Mouse (Mus musculus) limb, embryonic 10.5 days (tissue): Measurements from ENCODE around the gene Il20. TPM values are rescaled to one million over a fixed set of nuclear protein-coding genes. Genes with fewer than 3 reads are reported as not detected.
A peak's percentile ranks its signal among the peaks of the same experiment; 100 is the strongest.

Experiments
- DNase-seq: peaks from one replicate; pipeline ENCODE4 v3.0.0-alpha.2; 2017; ENCODE audit warnings: low spot score
- H3K27ac ChIP-seq: fragments of 300-500 bp; sonication (generic); 2 replicates; pipeline ENCODE4 v1.5.1; 2016; ENCODE audit warnings: mild to moderate bottlenecking
- H3K27me3 ChIP-seq: fragments of 300-500 bp; sonication (generic); 2 replicates; pipeline ENCODE4 v1.6.1; 2016; ENCODE audit warnings: low read depth, mild to moderate bottlenecking; ENCODE audit not compliant: poor library complexity, severe bottlenecking
- H3K36me3 ChIP-seq: fragments of 300-500 bp; sonication (generic); 2 replicates; pipeline ENCODE4 v1.6.1; 2016; ENCODE audit warnings: mild to moderate bottlenecking, moderate library complexity
- H3K4me1 ChIP-seq: fragments of 300-500 bp; sonication (generic); 2 replicates; pipeline ENCODE4 v1.6.1; 2016
- H3K4me3 ChIP-seq: fragments of 300-500 bp; sonication (generic); 2 replicates; pipeline ENCODE4 v1.5.1; 2016; ENCODE audit warnings: mild to moderate bottlenecking, moderate library complexity
- H3K9me3 ChIP-seq: fragments of 300-500 bp; sonication (generic); replicated peaks from 2 replicates; pipeline ENCODE4 v1.6.1; 2016; ENCODE audit warnings: mild to moderate bottlenecking
- WGBS: fragments of 180-500 bp; shearing (Covaris S2); methylation state at CpG from one replicate; pipeline ENCODE4 v1.1.7; 2016; 5-methylcytosine and 5-hydroxymethylcytosine counted together
- polyA plus RNA-seq: library from polyadenylated mRNA; unstranded; fragments of >200 nt; fragmentation: Nextera tagmentation; extraction: Ambion mirVana; gene quantifications from 2 replicates; pipeline ENCODE4 v1.2.1, GENCODE M21; 2016

Gene Il20
- polyA plus RNA-seq = not detected in 2 replicates

DNA sequence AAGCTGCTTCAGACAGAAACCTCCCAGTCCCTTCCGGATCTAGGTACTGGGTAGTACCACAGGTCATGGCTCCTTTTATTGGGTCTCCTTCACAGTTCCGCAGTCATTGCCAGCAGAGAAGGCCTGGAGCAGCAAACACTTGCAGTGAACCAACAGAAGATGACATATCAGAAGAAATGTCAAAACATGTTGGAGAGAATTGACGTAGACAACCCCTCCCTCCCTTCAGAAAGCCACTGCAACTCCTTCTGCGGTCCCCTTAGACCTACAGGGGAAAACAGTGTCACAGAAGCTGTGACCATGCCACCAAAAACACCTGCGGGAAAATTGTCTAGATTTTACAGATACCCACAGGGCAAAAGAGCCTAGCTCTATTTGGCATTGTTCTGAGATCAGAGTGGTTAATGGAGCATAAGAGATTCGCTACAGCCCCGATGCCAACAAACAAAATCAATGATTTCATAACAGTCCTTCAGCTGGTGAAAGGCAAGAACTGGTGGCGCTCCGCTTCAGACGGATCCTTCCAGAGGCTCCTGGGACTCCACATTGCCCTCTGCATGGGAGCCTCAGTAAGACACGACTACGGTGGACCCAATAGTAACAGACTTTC, at the start of gene Il20:
Gene Il20 (minus strand): TSS at position 51 of the 610 bp plus-strand sequence.
- no peak for DNase-seq
- WGBS = 90% methylated on average over 12 of the region's 12 CpGs
- Histone ChIP-seq H3K9me3 (no peaks in the 10 kb centered on the region), H3K27ac (no peak within 1 kb of the TSS), H3K36me3 (no peaks in the 10 kb centered on the region), H3K27me3 (no peaks in the 10 kb centered on the region), H3K4me1 (no peaks in the 10 kb centered on the region), H3K4me3 (no peak within 1 kb of the TSS)

DNA sequence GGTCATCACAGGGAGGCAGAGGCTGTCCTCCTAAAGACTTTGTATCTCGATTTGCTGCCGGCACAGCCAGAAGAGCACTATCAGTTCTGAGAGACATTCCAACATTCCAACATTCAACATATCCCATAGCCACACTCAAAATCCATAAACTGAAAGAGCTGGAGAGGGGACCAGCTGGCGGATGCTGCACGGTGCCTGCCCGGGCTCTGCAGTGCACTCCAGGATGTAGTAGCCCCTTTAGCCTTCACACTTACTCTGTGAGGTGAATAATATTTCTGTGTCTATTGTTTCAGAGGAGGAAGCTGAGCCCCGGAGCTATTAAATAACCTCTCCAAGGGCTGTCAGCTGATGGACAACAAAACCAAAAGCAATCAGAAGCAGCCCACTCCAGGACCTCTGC, 35.7 kb upstream of the Il20 start:
- no peaks in the 10 kb centered on the region for H3K27me3 ChIP-seq
- H3K36me3 ChIP-seq = no peaks in the 10 kb centered on the region
- H3K4me3 ChIP-seq = no peak overlapping the region
- no peak overlapping the region for H3K27ac ChIP-seq
- no peaks in the 10 kb centered on the region for H3K9me3 ChIP-seq
- peaks cover 24% of the 10 kb centered on the region for H3K4me1 ChIP-seq
- WGBS = 71% methylated on average over 6 of the region's 6 CpGs
- DNase-seq = no peak

- Histone ChIP-seq H3K4me3 (no peak overlapping the region), H3K4me1 (peaks cover 46% of the 10 kb centered on the region), H3K9me3 (no peaks in the 10 kb centered on the region), H3K27ac (0 out of 2 replicates have a peak overlapping the region, but pooled peaks have one; percentile 14), H3K27me3 (no peaks in the 10 kb centered on the region), H3K36me3 (no peaks in the 10 kb centered on the region)
- 19% methylated on average over 3 of the region's 3 CpGs for WGBS
- DNase-seq = no peak
Measured at GRCm38 (mm10) chr1:130941801-130942200, 30.6 kb upstream of the Il20 start.

DNA sequence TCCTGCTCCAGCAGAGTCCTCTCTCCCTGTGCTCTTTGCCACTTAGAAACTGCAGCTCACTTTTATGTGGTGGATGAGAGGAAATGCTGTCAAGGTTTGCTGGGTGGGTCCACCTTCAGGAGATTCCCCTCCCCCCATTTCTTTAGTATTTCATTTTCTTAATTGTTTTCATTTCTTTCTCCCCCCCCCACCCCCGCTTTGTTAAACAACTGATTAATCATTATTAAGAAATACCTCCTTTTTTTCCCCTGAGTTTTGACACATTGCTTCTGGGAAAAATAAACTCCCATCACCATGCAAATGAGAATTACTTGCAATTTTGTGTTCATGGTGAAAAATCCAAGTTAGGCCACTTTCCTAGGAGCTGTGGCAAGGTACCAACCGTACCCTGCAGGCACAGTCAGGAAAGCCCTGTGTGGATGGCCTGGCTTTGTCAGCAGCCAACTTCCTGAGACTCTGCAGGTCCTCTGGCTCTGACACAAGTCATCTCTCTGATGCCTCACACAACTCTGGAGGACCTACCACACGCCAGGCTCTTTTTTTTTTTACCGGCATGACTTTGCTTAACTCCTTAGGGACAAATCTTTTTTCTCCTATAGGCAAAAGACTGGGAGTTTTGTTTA, 28.9 kb upstream of the Il20 start, which contains the start of gene Il19:
Gene Il19 (minus strand): TSS at position 51 of the 623 bp plus-strand sequence.
- Histone ChIP-seq H3K9me3 (no peaks in the 10 kb centered on the region), H3K27me3 (no peaks in the 10 kb centered on the region), H3K4me1 (peaks cover 54% of the 10 kb centered on the region), H3K27ac (no peak within 1 kb of the TSS), H3K36me3 (no peaks in the 10 kb centered on the region), H3K4me3 (no peak within 1 kb of the TSS)
- no peak for DNase-seq
- 46% methylated on average over 4 of the region's 4 CpGs for WGBS

DNA sequence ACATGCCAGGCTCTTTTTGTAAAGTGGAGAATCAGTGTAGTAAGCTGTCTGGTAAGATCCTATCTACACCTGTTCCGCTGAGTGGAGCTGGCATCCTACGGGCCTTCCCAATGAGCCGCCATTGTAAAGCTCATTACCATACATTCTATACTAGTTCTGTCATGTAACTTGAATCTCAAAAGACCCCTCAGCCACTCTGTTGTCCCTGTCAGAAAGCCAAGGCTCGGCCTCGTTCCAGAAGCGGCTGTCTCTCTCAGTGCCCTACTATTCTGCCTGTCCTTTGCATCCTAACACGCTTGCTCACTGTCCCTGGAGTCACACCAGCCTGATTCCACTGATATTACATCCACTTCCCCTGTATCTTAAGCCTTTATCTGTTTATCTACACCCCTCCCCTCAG, 26.9 kb upstream of the Il20 start:
- Histone ChIP-seq H3K4me3 (no peak overlapping the region), H3K27me3 (no peaks in the 10 kb centered on the region), H3K27ac (no peak overlapping the region), H3K4me1 (peaks cover 40% of the 10 kb centered on the region), H3K9me3 (no peaks in the 10 kb centered on the region), H3K36me3 (no peaks in the 10 kb centered on the region)
- WGBS = 87% methylated on average over 7 of the region's 7 CpGs
- no peak for DNase-seq

DNA sequence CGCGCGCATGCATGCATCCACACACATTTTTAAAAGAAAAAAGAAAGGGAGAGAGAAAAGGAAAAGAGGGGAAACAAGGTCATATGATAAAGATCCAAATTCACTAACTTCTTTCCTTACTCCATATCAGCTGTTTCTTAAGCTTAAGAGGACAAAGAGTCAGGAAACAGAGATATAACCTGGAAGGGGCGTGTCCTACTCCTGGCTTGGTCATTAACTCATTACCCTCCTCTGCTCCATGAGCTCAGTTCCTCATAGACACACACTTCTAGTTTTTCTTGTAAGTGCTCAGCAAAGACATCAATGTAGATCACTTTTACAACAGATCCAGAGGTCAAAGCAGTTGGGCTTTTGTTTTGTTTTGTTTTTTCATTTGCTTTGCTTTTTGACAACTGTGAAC, 25.9 kb upstream of the Il20 start:
- no peak overlapping the region for H3K4me3 ChIP-seq
- peaks cover 39% of the 10 kb centered on the region for H3K4me1 ChIP-seq
- no peaks in the 10 kb centered on the region for H3K36me3 ChIP-seq
- no peaks in the 10 kb centered on the region for H3K27me3 ChIP-seq
- WGBS = 84% methylated on average over 4 of the region's 4 CpGs
- H3K27ac ChIP-seq = no peak overlapping the region
- no peak for DNase-seq
- H3K9me3 ChIP-seq = no peaks in the 10 kb centered on the region

DNA sequence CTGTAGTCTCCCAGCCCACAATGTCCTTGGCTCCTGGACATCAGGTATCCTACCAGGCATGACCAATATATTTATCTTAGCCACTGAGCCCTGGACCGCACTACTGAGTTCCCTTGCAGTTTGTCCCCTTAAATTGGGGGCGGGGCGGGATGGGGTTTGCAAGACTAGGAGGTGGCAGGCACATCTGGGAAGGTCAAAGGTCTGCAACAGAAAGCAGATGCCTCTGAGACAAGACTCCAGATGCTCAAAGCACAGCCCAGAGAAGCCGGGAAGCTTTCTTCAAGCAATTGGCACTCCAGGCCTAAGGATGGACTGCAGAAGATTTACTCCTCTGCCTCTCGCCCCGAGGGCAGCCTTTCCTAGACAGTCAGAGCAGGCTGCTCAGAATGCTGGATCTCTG, 25.1 kb upstream of the Il20 start:
- H3K36me3 ChIP-seq = no peaks in the 10 kb centered on the region
- no peaks in the 10 kb centered on the region for H3K27me3 ChIP-seq
- WGBS = 7% methylated on average over 6 of the region's 6 CpGs
- H3K9me3 ChIP-seq = no peaks in the 10 kb centered on the region
- no peak overlapping the region for H3K4me3 ChIP-seq
- H3K27ac ChIP-seq = 0 out of 2 replicates have a peak overlapping the region, but pooled peaks have one; percentile 26
- H3K4me1 ChIP-seq = peaks cover 31% of the 10 kb centered on the region
- peak; percentile 61 for DNase-seq

DNA sequence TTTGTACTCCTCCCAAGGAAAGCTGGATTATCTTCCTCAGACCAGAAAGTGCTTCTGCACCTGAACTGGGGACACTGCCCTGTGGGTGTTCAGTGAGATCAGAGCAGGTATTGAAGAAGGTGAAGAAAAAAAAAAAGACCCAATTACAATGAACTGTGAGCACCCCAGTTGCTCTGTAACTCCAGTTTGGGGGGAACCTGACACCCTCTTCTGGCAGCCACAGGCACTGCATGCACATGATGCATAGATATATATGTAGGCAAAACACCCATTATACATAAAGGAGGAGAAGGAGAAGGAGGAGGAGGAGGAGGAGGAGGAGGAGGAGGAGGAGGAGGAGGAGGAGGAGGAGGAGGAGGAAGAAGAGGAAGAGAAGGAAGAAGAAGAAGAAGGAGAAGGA, 15.2 kb upstream of the Il20 start:
- DNase-seq = no peak
- Histone ChIP-seq H3K27ac (no peak overlapping the region), H3K9me3 (no peaks in the 10 kb centered on the region), H3K36me3 (no peaks in the 10 kb centered on the region), H3K27me3 (no peaks in the 10 kb centered on the region), H3K4me3 (no peak overlapping the region), H3K4me1 (no peaks in the 10 kb centered on the region)

DNA sequence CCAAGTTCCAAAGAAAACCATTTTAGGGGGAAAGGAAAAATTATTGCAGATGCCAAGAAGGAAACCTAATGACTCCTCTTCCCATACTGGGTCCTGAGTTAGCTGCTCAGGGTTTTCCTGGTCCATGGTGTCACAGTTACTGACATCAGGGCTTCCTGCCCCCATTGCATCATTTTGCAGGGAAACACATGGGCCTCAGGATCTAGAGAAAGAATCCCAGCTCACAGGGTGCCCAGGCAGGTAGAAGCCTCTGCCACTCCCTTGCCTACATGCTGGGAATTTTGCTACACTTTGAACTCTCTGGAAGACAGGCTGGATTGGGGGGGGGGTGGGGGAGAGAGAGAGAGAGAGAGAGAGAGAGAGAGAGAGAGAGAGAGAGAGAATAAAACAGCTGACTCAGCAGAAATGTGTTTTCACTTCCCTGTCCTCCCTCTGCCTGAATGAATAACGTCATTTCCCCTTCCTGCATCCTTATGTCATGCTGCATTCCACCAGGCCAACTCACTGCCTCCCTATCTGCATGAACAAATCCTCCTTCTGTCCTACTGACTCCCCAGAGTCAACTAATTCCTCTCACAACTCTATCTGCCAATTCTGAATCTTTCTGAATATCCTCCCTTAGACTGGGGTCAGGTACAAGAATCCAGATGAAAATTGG, 7.2 kb upstream of the Il20 start:
- no peaks in the 10 kb centered on the region for H3K27me3 ChIP-seq
- no peak overlapping the region for H3K27ac ChIP-seq
- no peak overlapping the region for H3K4me3 ChIP-seq
- no peaks in the 10 kb centered on the region for H3K9me3 ChIP-seq
- WGBS = 33% methylated on average over 1 of the region's 1 CpGs
- DNase-seq = no peak
- no peaks in the 10 kb centered on the region for H3K36me3 ChIP-seq
- H3K4me1 ChIP-seq = no peaks in the 10 kb centered on the region

GRCm38 (mm10) chr1:130902505-130902904, 8.7 kb downstream of the Il20 start:
- no peak overlapping the region for H3K27ac ChIP-seq
- 85% methylated on average over 7 of the region's 7 CpGs for WGBS
- H3K27me3 ChIP-seq = no peaks in the 10 kb centered on the region
- no peak overlapping the region for H3K4me3 ChIP-seq
- no peaks in the 10 kb centered on the region for H3K4me1 ChIP-seq
- no peaks in the 10 kb centered on the region for H3K36me3 ChIP-seq
- no peak for DNase-seq
- H3K9me3 ChIP-seq = no peaks in the 10 kb centered on the region

DNA sequence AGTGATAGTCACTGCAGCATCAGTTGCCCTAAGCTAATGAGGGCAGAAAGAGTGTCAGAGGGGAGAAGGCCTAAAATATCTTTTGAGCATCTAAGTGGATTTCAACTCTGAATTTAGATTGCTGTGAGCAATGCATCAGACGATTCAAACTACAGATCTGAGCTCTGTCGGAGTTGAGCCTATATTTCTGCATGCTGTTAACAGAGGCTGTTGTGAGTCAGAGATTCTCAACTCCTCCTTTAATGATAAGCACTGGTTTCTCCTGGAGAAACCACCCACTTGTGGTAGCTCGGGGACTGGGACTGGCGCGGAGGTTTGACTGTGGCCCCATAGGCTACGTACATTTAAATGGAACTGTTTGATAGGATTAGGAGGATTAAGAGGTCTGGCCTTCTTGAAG, 16.8 kb downstream of the Il20 start:
- Histone ChIP-seq H3K4me1 (no peaks in the 10 kb centered on the region), H3K27me3 (no peaks in the 10 kb centered on the region), H3K36me3 (no peaks in the 10 kb centered on the region), H3K4me3 (no peak overlapping the region), H3K9me3 (no peaks in the 10 kb centered on the region), H3K27ac (no peak overlapping the region)
- 72% methylated on average over 6 of the region's 6 CpGs for WGBS
- DNase-seq = no peak

DNA sequence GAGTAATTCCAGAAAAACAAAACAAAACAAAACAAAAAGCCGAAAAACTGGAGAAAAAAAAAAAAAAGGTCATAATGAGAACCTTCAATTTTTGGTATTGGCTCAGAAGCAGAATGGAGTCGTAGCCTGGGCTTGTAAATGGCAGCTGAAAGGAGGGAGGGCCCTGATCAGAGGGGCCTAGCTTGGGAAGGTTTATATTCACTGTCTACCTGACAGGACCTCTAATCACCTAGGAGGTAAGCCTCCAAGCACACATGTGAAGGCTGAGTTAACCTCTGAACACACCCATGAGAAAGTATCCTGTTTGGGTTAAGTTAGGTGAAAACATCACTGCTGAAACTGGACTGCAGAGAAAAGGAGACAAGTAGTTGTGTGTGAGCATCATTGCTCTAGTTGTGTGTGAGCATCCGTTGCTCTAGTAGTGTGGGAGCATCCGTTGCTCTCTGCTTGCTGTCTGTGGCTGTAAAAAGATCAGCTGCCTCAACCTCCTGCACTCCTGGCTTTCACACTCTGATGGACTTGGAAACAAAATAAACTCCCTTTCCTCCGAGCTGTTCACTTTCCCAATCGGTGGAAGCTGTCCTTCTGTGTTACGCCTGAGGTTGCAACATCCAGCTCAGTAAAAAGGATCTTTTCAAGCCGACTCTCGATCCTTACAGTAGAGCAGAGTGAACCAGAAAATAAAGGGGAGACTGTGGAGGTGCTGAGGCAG, 17.8 kb downstream of the Il20 start:
- no peaks in the 10 kb centered on the region for H3K27me3 ChIP-seq
- WGBS = 79% methylated on average over 9 of the region's 9 CpGs
- no peaks in the 10 kb centered on the region for H3K9me3 ChIP-seq
- no peaks in the 10 kb centered on the region for H3K36me3 ChIP-seq
- H3K27ac ChIP-seq = no peak overlapping the region
- no peaks in the 10 kb centered on the region for H3K4me1 ChIP-seq
- DNase-seq = no peak
- no peak overlapping the region for H3K4me3 ChIP-seq

DNA sequence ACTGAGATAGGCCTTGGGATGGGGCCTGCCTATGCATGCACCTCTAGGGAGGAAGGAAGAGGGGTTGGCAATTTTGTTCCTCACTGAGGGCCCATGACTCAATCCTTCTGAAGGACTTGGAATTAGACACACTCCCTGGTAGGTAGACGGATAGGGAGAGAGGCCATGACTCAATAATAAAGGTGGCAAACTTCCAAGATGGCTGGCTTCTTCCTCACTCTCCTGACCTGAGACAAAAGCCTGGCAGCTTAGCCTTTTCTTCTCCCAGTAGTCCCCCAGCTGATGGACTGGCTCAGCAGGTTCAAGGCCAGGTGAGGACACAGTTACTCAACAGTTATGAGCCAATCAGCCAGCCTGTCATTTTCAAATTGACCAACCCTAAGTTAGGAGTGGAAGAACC, 18.8 kb downstream of the Il20 start:
- 93% methylated on average over 1 of the region's 1 CpGs for WGBS
- H3K4me1 ChIP-seq = no peaks in the 10 kb centered on the region
- no peaks in the 10 kb centered on the region for H3K27me3 ChIP-seq
- no peaks in the 10 kb centered on the region for H3K36me3 ChIP-seq
- no peak for DNase-seq
- H3K9me3 ChIP-seq = no peaks in the 10 kb centered on the region
- no peak overlapping the region for H3K4me3 ChIP-seq
- H3K27ac ChIP-seq = no peak overlapping the region
